Mouse (Mus musculus) erythroblast, embryonic 14.5 days (primary cell): Measurements from ENCODE around the gene Myo5a.

Experiments
- GATA1 ChIP-seq: IDR thresholded peaks from 2 replicates; pipeline ENCODE4 v1.6.1; 2012; ENCODE audit warnings: low read length, inconsistent platforms, mixed read lengths
- TAL1 ChIP-seq: IDR thresholded peaks from 3 replicates; pipeline ENCODE4 v1.6.1; 2012; ENCODE audit warnings: low read length, inconsistent platforms, mixed read lengths

GRCm38 (mm10) chr9:75070457-75071028 is at the start of gene Myo5a:
- no peak for TF ChIP-seq TAL1
- TF ChIP-seq GATA1 = no peak
